Mouse (Mus musculus) lung, adult 2 months (tissue): ENCODE results near the gene Olfr165.

Source experiments
- CTCF ChIP-seq: fragments of 200-500 bp; IDR thresholded peaks from 2 replicates; pipeline ENCODE4 v1.5.1; 2011; ENCODE audit warnings: mild to moderate bottlenecking, low read length, control low read depth; ENCODE audit not compliant: insufficient read depth
- POLR2A ChIP-seq: fragments of 200-500 bp; IDR thresholded peaks from 2 replicates; pipeline ENCODE4 v1.6.1; 2011; ENCODE audit warnings: low read depth, mild to moderate bottlenecking, control low read depth, low read length, borderline replicate concordance; ENCODE audit errors: extremely low read depth

DNA sequence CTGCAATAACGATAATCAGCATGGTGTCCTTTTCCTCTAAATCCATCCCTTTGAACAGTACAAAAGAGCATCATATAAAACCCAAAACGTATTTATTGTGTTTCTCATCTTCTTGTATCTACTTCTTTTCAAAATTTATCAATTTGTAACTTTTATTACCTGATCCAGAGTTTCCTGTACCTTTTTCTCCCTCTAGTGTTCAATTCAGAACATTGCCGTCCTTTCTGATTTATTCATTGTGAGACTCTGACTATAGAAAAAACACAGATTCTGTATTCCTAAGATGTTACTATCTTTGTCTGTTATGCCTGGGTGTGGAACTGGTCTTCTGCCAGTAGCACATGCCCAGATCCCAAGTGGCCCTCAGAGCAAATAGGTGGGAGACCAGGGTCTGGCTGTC, 35.0 kb downstream of the Olfr165 start:
- TF ChIP-seq CTCF (no peak), POLR2A (no peak)
